Mouse (Mus musculus): ENCODE data around the gene Gm28539.

DNA sequence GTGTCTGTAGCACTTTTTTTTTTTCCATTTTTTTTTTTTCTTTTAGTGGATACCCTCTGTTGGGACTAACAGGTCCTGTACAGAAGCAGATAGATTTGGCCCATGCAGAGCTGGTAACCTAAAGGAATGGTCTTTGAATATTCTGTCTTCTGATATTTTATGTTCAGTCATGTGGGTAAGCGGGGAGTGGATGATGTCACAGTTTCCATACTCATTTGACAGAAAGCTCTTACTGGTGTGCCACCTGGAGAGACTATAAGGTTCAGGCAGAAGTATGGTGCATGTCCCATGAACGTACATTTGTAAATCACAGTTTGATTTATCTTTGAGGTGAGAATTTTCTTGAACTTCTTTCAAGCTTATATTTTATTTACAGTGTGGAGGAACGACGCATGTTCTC lies 79.7 kb downstream of the Gm28539 start:
- no peak for TF ChIP-seq CTCF (IDR thresholded peaks at IDR 0.05; ENCODE audit: insufficient read depth, low read length)
- TF ChIP-seq POLR2A (IDR thresholded peaks at IDR 0.05; ENCODE audit: borderline replicate concordance, extremely low read depth, low read depth, low read length): no peak

Data from lung, adult 2 months (tissue).